Mouse (Mus musculus): Measurements from ENCODE around the gene Acr. TPM values are rescaled to one million over a fixed set of nuclear protein-coding genes. Genes with fewer than 3 reads are reported as not detected.

The Acr gene
- not detected for total RNA-seq (2023)

DNA sequence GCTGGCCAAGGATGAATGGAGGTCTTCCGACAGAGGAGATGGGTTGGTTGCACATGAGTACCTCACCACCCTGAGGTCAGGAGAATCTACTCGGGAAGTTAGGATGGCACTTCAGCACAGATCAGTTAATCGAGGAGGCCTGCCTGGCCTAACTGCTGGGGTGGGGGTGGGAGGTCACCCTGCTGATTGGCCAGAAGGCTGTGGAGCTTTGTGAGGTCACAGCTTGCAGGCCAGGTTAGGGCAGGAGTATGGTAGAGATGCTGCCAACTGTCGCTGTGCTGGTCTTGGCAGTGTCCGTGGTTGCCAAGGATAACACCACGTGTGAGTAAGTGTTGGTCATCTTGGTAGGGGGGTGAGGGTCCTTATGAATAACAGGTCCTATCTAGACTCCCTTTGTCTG, at the start of gene Acr:
Gene Acr (plus strand): TSS at position 213 of the 400 bp plus-strand sequence.

DNA sequence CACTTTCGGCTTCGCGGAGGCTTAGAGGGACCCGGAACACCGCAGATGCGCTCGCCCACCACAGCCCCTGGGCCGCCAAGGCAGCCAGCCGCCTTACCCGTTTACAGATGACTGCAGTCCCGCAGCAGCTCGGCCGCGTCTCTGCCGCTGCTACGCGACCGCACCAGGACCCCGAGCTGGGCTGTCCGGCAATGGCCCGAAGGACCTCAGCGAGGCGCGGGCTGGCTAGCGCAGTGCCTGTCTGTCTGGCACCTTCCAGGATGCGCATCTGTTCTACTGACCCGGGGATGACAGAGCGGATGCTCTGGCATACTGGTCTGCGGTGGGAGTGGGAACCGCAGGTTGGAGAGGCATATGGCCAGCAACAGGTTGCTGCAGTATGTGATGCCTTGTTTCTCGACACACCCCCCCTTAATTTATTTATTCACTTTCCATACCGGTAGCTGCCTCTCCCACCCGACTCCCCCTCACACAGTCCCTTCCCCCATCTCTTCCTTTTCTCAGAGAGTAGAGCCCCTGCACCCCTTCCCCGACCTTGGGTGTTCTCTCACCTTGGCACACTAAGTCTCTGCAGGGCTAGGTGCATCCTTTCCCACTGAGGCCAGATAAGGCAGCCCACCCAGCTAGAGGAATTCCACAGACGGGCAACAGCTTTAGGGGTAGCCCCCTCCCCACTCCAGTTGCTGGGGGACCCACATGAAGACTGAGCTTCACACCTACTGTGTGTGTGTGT, 23.8 kb downstream of the Acr start, which contains the start of gene Rabl2:
Gene Rabl2 (minus strand): TSS at position 201 of the 733 bp plus-strand sequence.

Other genes with a start within 250 kb of the Acr start
- gene Adm2, start 245.6 kb upstream of the Acr start, total RNA-seq (2023): not detected
- gene Miox, start 233.9 kb upstream of the Acr start, total RNA-seq (2023): not detected
- 10 to 100 TPM; 39.7 to 41.8 TPM for gene Lmf2, start 212.7 kb upstream of the Acr start, total RNA-seq (2023)
- 10 to 100 TPM; 73.4 to 76.9 TPM for gene Ncaph2, start 212.6 kb upstream of the Acr start, total RNA-seq (2023)
- 1 to 10 TPM; 4.4 to 7.0 TPM for gene Sco2, start 194.5 kb upstream of the Acr start, total RNA-seq (2023)
- gene Tymp, start 191.3 kb upstream of the Acr start, total RNA-seq (2023): under 1 TPM in 1 of 2 experiments, not detected in 1; 0.24 TPM
- gene Odf3b, start 189.0 kb upstream of the Acr start, total RNA-seq (2023): 1 to 10 TPM in 1 of 2 experiments, not detected in 1; 1.2 TPM
- not detected for gene Klhdc7b, start 183.4 kb upstream of the Acr start, total RNA-seq (2023)
- gene Syce3, start 157.8 kb upstream of the Acr start, total RNA-seq (2023): not detected
- gene Cpt1b, start 142.5 kb upstream of the Acr start, total RNA-seq (2023): 1 to 10 TPM; 2.6 to 4.1 TPM
- 1 to 10 TPM; 3.2 to 3.7 TPM for gene C730034F03Rik, start 138.7 kb upstream of the Acr start, total RNA-seq (2023)
- gene Gm44502, start 138.6 kb upstream of the Acr start, total RNA-seq (2023): under 1 TPM in 1 of 2 experiments, not detected in 1; 0.78 TPM
- gene Chkb, start 138.4 kb upstream of the Acr start, total RNA-seq (2023): 100 to 1,000 TPM; 127 to 141 TPM
- gene Mapk8ip2, start 114.4 kb upstream of the Acr start, total RNA-seq (2023): not detected
- gene Arsa, start 90.9 kb upstream of the Acr start, total RNA-seq (2023): 10 to 100 TPM; 13.5 to 15.1 TPM
- 1 to 10 TPM in 1 of 2 experiments, under 1 TPM in 1; 0.89 to 1.8 TPM for gene Shank3, start 68.7 kb upstream of the Acr start, total RNA-seq (2023)
- gene Rabl2, start 23.6 kb downstream of the Acr start, total RNA-seq (2023): 1 to 10 TPM; 1.7 to 4.8 TPM